Mouse (Mus musculus) heart, adult 18-20 months (tissue): ENCODE measurements around the gene Gm28374. TPM values are rescaled to one million over a fixed set of nuclear protein-coding genes. Genes with fewer than 3 reads are reported as not detected.

ENCODE experiments used
- microRNA-seq, 2 experiments: library from miRNA; unstranded; fragments of <30 nt; microRNA quantifications; one replicate each; pipeline ENCODE4 v1.2.0; 2022
- total RNA-seq, 2 experiments: library from RNA; stranded (reverse); gene quantifications; 2 replicates each; pipeline ENCODE4 v1.2.3; 2021

Gm28374 gene
- total RNA-seq, 2 experiments from 2014 or later: 0.47 TPM; not detected in 1

Small RNAs within 50 kb of the gene (microRNA-seq; reads per million reads assigned to microRNA genes)
- gene Mir6988: 1.1 to 3.4 reads per million in 2 experiments

Other genes starting within 250 kb of the Gm28374 start
- 10 to 100 TPM in 1 of 2 experiments, 1 to 10 TPM in 1; 7.2 to 10.6 TPM for gene Frmd8, start 207.0 kb downstream of the Gm28374 start, total RNA-seq
- gene Slc25a45, start 204.4 kb downstream of the Gm28374 start, total RNA-seq: 1 to 10 TPM; 2.6 to 2.8 TPM
- gene Tigd3, start 188.1 kb downstream of the Gm28374 start, total RNA-seq: under 1 TPM in 1 of 2 experiments, not detected in 1; 0.35 TPM
- 10 to 100 TPM; 77.6 to 84.0 TPM for gene Dpf2, start 169.2 kb downstream of the Gm28374 start, total RNA-seq
- 1 to 10 TPM; 6.6 to 9.0 TPM for gene Cdc42ep2, start 157.4 kb downstream of the Gm28374 start, total RNA-seq
- 10 to 100 TPM in 1 of 2 experiments, 1 to 10 TPM in 1; 8.7 to 10.6 TPM for gene Pola2, start 118.1 kb downstream of the Gm28374 start, total RNA-seq
- not detected for gene Slc22a20, start 96.1 kb downstream of the Gm28374 start, total RNA-seq
- gene Capn1, start 66.4 kb downstream of the Gm28374 start, total RNA-seq: 10 to 100 TPM; 32.0 to 40.4 TPM
- 10 to 100 TPM; 21.1 to 21.3 TPM for gene Syvn1, start 35.7 kb downstream of the Gm28374 start, total RNA-seq
- 10 to 100 TPM; 42.2 to 47.2 TPM for gene Mrpl49, start 24.5 kb downstream of the Gm28374 start, total RNA-seq
- gene Fau, start 24.4 kb downstream of the Gm28374 start, total RNA-seq: 100 to 1,000 TPM; 613 to 618 TPM
- 10 to 100 TPM; 11.1 to 11.2 TPM for gene Znhit2, start 21.1 kb downstream of the Gm28374 start, total RNA-seq
- 1 to 10 TPM; 2.1 to 3.0 TPM for gene Tm7sf2, start 13.9 kb downstream of the Gm28374 start, total RNA-seq
- 10 to 100 TPM; 20.9 to 22.2 TPM for gene Vps51, start 5.0 kb downstream of the Gm28374 start, total RNA-seq
- not detected for gene Tmem262, start 2.2 kb downstream of the Gm28374 start, total RNA-seq
- gene Zfpl1, start 2.7 kb upstream of the Gm28374 start, total RNA-seq: 10 to 100 TPM; 15.5 to 16.1 TPM
- gene Cdca5, start 2.7 kb upstream of the Gm28374 start, total RNA-seq: under 1 TPM in 1 of 2 experiments, not detected in 1; 0.21 TPM
- not detected for gene AC131692.1, start 12.2 kb upstream of the Gm28374 start, total RNA-seq
- gene Naaladl1, start 23.5 kb upstream of the Gm28374 start, total RNA-seq: not detected
- gene Sac3d1, start 36.4 kb upstream of the Gm28374 start, total RNA-seq: 10 to 100 TPM in 1 of 2 experiments, 1 to 10 TPM in 1; 9.2 to 10.0 TPM
- 10 to 100 TPM; 13.9 to 15.2 TPM for gene Snx15, start 46.0 kb upstream of the Gm28374 start, total RNA-seq
- 1 to 10 TPM in 1 of 2 experiments, under 1 TPM in 1; 0.54 to 2.7 TPM for gene Batf2, start 58.7 kb upstream of the Gm28374 start, total RNA-seq
- 10 to 100 TPM; 66.4 to 72.1 TPM for gene Arl2, start 59.3 kb upstream of the Gm28374 start, total RNA-seq
- not detected for gene Majin, start 102.1 kb upstream of the Gm28374 start, total RNA-seq
- gene Gpha2, start 144.1 kb upstream of the Gm28374 start, total RNA-seq: not detected
- gene Ppp2r5b, start 153.6 kb upstream of the Gm28374 start, total RNA-seq: 10 to 100 TPM; 32.2 to 32.5 TPM
- gene Atg2a, start 159.4 kb upstream of the Gm28374 start, total RNA-seq: 10 to 100 TPM; 21.5 to 22.1 TPM
- 100 to 1,000 TPM; 101 to 107 TPM for gene Ehd1, start 194.5 kb upstream of the Gm28374 start, total RNA-seq
- gene Cdc42bpg, start 224.2 kb upstream of the Gm28374 start, total RNA-seq: 10 to 100 TPM; 13.8 TPM